8 mouse cellular contexts compared by ENCODE assay signal in the genomic region with DNA sequence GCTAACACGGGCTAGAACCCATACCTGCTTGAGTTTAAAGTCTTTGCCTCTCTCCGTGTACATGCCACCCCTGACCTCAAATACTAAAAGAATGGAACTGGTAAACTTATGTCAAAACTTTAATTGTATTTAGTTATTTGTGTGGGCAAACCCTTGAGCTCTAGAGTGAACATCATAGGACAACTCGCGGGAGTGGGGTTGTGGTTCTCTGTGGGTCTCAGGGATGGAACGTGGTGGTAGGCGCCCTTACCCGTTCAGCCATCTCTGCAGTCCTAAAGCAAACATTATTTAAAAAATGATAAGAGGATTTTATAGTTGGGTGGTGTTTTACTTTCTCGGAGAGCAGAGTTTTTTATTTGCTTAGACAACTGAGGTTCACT. TPM values are rescaled to one million over a fixed set of nuclear protein-coding genes. Genes with fewer than 3 reads are reported as not detected.
DNase-seq lines count a peak whose midpoint lies in the region; ATAC-seq and TF ChIP-seq lines count a peak whose summit lies in the region.

No protein-coding gene starts in this region.

- H3K27ac ChIP-seq in cerebellum, adult 2 months (ENCODE audit: insufficient read depth, low read length), result peak overlapping the region; percentile 98
- peak overlapping the region; percentile 94 for H3K27ac ChIP-seq in testis, adult 2 months (ENCODE audit: control insufficient read depth, insufficient read depth, low read depth, low read length)
- H3K27ac ChIP-seq in intestine, postnatal 0 days (ENCODE audit: low read depth, low read length), result peak overlapping the region; percentile 100
- H3K27ac ChIP-seq in neural tube, embryonic 11.5 days (ENCODE audit: low read depth, low read length), result peak overlapping the region; percentile 100

- peak overlapping the region; percentile 96 for H3K9ac ChIP-seq in intestine, postnatal 0 days (ENCODE audit: low read depth, low read length)
- H3K9ac ChIP-seq in neural tube, embryonic 11.5 days (ENCODE audit: low read length), result peak overlapping the region; percentile 94

- H3K27me3 ChIP-seq in cerebellum, adult 2 months (ENCODE audit: control insufficient read depth, insufficient read depth, low read length), result no peaks in the 10 kb centered on the region
- no peaks in the 10 kb centered on the region for H3K27me3 ChIP-seq in testis, adult 2 months (ENCODE audit: control insufficient read depth, insufficient read depth, low read length)
- no peaks in the 10 kb centered on the region for H3K27me3 ChIP-seq in intestine, postnatal 0 days (replicated peaks; ENCODE audit: control insufficient read depth, insufficient read depth, low read length)
- no peaks in the 10 kb centered on the region for H3K27me3 ChIP-seq in neural tube, embryonic 11.5 days (ENCODE audit: control insufficient read depth, insufficient read depth, low read length)

- TF ChIP-seq CTCF in cerebellum, adult 2 months (IDR thresholded peaks at IDR 0.05; ENCODE audit: borderline replicate concordance, insufficient read depth, low read depth, low read length), result no peak
- TF ChIP-seq CTCF in testis, adult 2 months (IDR thresholded peaks at IDR 0.05; ENCODE audit: control insufficient read depth, insufficient read depth, insufficient replicate concordance, low read depth, low read length), result no peak
- TF ChIP-seq CTCF in intestine, postnatal 0 days (IDR thresholded peaks at IDR 0.05; ENCODE audit: low read depth), result no peak

- DNase-seq in cerebellum, adult 2 months, result no peak
- DNase-seq in cerebellum, adult 8-10 months, result no peak
- DNase-seq in testis, postnatal 14 days (ENCODE audit: low spot score), result no peak
- DNase-seq in neural tube, embryonic 11.5 days (ENCODE audit: low spot score), result no peak
- no peak for DNase-seq in yolk sac, embryonic 10.5 days (ENCODE audit: low spot score)
- no peak for DNase-seq in layer of hippocampus, adult 9-10 months (ENCODE audit: low spot score)

- H3K4me2 ChIP-seq in intestine, postnatal 0 days (replicated peaks; ENCODE audit: low read depth), result peak overlapping the region; percentile 78
- H3K4me2 ChIP-seq in neural tube, embryonic 11.5 days (ENCODE audit: low read depth), result peak overlapping the region; percentile 78

- TF ChIP-seq POLR2A in cerebellum, adult 2 months (IDR thresholded peaks at IDR 0.05; ENCODE audit: borderline replicate concordance, insufficient read depth, low read length), result no peak
- no peak for TF ChIP-seq POLR2A in testis, adult 2 months (IDR thresholded peaks at IDR 0.05; ENCODE audit: control insufficient read depth, low read depth, low read length)

- peak overlapping the region; percentile 74 for H3K4me3 ChIP-seq in cerebellum, adult 2 months (replicated peaks; ENCODE audit: insufficient read depth, low read depth, low read length)
- peak overlapping the region; percentile 89 for H3K4me3 ChIP-seq in testis, adult 2 months (ENCODE audit: control insufficient read depth, low read depth, low read length)
- peak overlapping the region; percentile 84 for H3K4me3 ChIP-seq in intestine, postnatal 0 days (ENCODE audit: low read depth, low read length)
- H3K4me3 ChIP-seq in neural tube, embryonic 11.5 days (ENCODE audit: low read depth, low read length), result peak overlapping the region; percentile 90

- no peaks in the 10 kb centered on the region for H3K36me3 ChIP-seq in testis, adult 2 months (ENCODE audit: control insufficient read depth, insufficient read depth, low read length)
- H3K36me3 ChIP-seq in intestine, postnatal 0 days (ENCODE audit: control insufficient read depth, insufficient read depth), result no peaks in the 10 kb centered on the region; the same call in 1 of the 2 replicates
- no peaks in the 10 kb centered on the region for H3K36me3 ChIP-seq in neural tube, embryonic 11.5 days (ENCODE audit: control insufficient read depth, insufficient read depth, low read length)

- ATAC-seq in intestine, postnatal 0 days, result no peak
- peak; percentile 64 for ATAC-seq in neural tube, embryonic 11.5 days (ENCODE audit: insufficient read depth, low FRiP score, low TSS enrichment)

- H3K4me1 ChIP-seq in cerebellum, adult 2 months (ENCODE audit: control insufficient read depth, insufficient read depth, low read length), result no peaks in the 10 kb centered on the region
- H3K4me1 ChIP-seq in testis, adult 2 months (ENCODE audit: control insufficient read depth, insufficient read depth, low read length), result no peaks in the 10 kb centered on the region; the same call in 1 of the 2 replicates
- H3K4me1 ChIP-seq in intestine, postnatal 0 days (replicated peaks; ENCODE audit: control insufficient read depth, insufficient read depth, low read length), result peaks cover 6% of the 10 kb centered on the region; the same call in 1 of the 2 replicates
- H3K4me1 ChIP-seq in neural tube, embryonic 11.5 days (ENCODE audit: control insufficient read depth, insufficient read depth, low read length), result no peaks in the 10 kb centered on the region; the same call in none of the 2 replicates

- 2% methylated on average over 8 of the region's 8 CpGs for WGBS in cerebellum, adult 2 months
- under 1% methylated on average over 8 of the region's 8 CpGs for WGBS in intestine, postnatal 0 days
- WGBS in neural tube, embryonic 11.5 days, result 2% methylated on average over 8 of the region's 8 CpGs

- no peaks in the 10 kb centered on the region for H3K9me3 ChIP-seq in intestine, postnatal 0 days (ENCODE audit: control insufficient read depth)
- no peaks in the 10 kb centered on the region for H3K9me3 ChIP-seq in neural tube, embryonic 11.5 days (ENCODE audit: control insufficient read depth, low read length)

RNA-seq across cellular contexts. Expression of a gene that starts 0.8 kb away (rescaled TPM):
- polyA plus RNA-seq in cerebellum, adult 2 months (2012; rRNA removed), result 42.8 and 48.7 TPM in 2 replicates
- polyA plus RNA-seq in testis, adult 2 months (2012; rRNA removed), result 2.4 and 2.8 TPM in 2 replicates
- 322 and 356 TPM in 2 replicates for polyA plus RNA-seq in intestine, postnatal 0 days (2015; fragmentation: Nextera tagmentation; extraction: Ambion mirVana)
- 141 and 150 TPM in 2 replicates for polyA plus RNA-seq in neural tube, embryonic 11.5 days (2014; fragmentation: Nextera tagmentation; extraction: Ambion mirVana)

RNA-seq across cellular contexts. Expression of a gene that starts 13.8 kb away (rescaled TPM):
- polyA plus RNA-seq in cerebellum, adult 2 months (2012; rRNA removed), result 1.3 and 1.5 TPM in 2 replicates
- polyA plus RNA-seq in testis, adult 2 months (2012; rRNA removed), result 8.5 and 10.2 TPM in 2 replicates
- 2.4 and 3.3 TPM in 2 replicates for polyA plus RNA-seq in intestine, postnatal 0 days (2015; fragmentation: Nextera tagmentation; extraction: Ambion mirVana)
- 15.3 and 18.9 TPM in 2 replicates for polyA plus RNA-seq in neural tube, embryonic 11.5 days (2014; fragmentation: Nextera tagmentation; extraction: Ambion mirVana)

Comparison
In these comparisons a context has a peak if more than half of its experiments do, and no peak if none do; other contexts are left out.
1. RNA of a gene that starts 0.8 kb away (polyA plus RNA-seq): 322 to 356 TPM in intestine, postnatal 0 days, 141 to 150 TPM in neural tube, embryonic 11.5 days and 42.8 to 48.7 TPM in cerebellum, adult 2 months; 2.4 to 2.8 TPM in testis, adult 2 months; every median in the first group is over 10 times any median in the second.
2. Peak in every context shown above with its lines, with median percentiles within 50 percentile points of each other: H3K27ac ChIP-seq and H3K4me3 ChIP-seq.